Mouse (Mus musculus): ENCODE results near the gene 2610001J05Rik.

2610001J05Rik gene

GRCm38 (mm10) chr6:13835720-13836665 lies 35.3 kb downstream of the 2610001J05Rik start:
- DNase-seq (ENCODE audit: low spot score) = peak; percentile 20

DNA sequence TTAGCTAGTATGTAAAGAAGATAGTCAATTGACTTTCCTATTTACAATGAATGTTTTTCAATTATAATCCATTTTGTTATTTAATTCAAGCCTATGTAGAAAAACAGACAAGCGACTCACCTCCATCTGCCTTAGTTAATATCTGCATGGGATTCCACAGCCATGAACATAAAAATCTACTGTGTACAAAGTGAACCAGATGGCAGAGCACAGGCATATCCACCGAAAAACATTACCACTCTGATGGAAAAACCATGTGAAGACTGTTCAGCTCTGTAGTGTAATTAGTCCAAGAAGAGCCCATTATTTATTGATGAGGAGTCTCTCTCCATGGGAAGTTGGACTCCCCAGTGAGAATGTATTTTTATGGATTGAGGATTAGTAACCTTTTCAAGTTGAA lies 38.5 kb downstream of the 2610001J05Rik start:
- no peak for DNase-seq (ENCODE audit: low spot score)

DNA sequence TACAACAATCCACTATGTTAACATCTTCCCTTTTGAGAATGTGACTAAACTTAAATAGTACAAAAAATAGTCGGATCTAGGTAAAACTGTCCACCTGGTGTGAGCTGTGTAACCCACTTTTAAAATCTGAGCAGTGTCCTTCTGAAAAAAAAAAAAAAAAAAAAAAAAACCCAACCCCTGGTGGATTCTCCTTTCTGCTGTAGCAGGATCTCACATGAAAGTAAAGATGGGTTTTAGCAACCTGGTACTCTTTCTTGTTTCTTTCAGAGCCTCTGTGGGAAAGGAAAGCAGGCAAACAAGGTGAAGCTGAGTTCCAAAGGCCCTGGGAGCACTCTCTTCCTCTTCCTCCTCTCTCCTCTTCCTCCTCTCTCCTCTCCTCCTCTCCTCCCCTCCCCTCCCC lies 42.4 kb downstream of the 2610001J05Rik start:
- no peak for DNase-seq (ENCODE audit: low spot score)
